Mouse (Mus musculus) stomach, postnatal 0 days (tissue): ENCODE results near the gene C530008M17Rik. TPM values are rescaled to one million over a fixed set of nuclear protein-coding genes. Genes with fewer than 3 reads are reported as not detected.
A peak's percentile ranks its signal among the peaks of the same experiment; 100 is the strongest.

ENCODE experiments used
- ATAC-seq: fragments of 200-750 bp; cut with Nextera tagmentation; 2 replicates; pipeline ENCODE4 v1.8.0; 2017; ENCODE audit not compliant: low FRiP score, low TSS enrichment
- DNase-seq: peaks from one replicate; pipeline ENCODE4 v3.0.0-alpha.2; 2016; ENCODE audit warnings: low spot score
- H3K27ac ChIP-seq: fragments of 300-500 bp; sonication (generic); replicated peaks from 2 replicates; pipeline ENCODE4 v1.5.1; 2014; ENCODE audit warnings: mild to moderate bottlenecking, control low read depth
- H3K27me3 ChIP-seq: fragments of 300-500 bp; sonication (generic); 2 replicates; pipeline ENCODE4 v1.6.1; 2014; ENCODE audit warnings: low read length; ENCODE audit not compliant: control insufficient read depth, insufficient read depth
- H3K36me3 ChIP-seq: fragments of 300-500 bp; sonication (generic); 2 replicates; pipeline ENCODE4 v1.6.1; 2014; ENCODE audit warnings: low read length, mixed read lengths; ENCODE audit not compliant: control insufficient read depth, insufficient read depth
- H3K4me1 ChIP-seq: fragments of 300-500 bp; sonication (generic); replicated peaks from 2 replicates; pipeline ENCODE4 v1.6.1; 2014; ENCODE audit warnings: antibody characterized with exemption; ENCODE audit not compliant: control insufficient read depth, insufficient read depth
- H3K4me2 ChIP-seq: fragments of 300-500 bp; sonication (generic); replicated peaks from 2 replicates; pipeline ENCODE4 v1.6.1; 2014; ENCODE audit warnings: low read depth, mild to moderate bottlenecking, control low read depth, moderate library complexity
- H3K4me3 ChIP-seq: fragments of 300-500 bp; sonication (generic); 2 replicates; pipeline ENCODE4 v1.5.1; 2014; ENCODE audit warnings: low read depth, low read length, control low read depth
- H3K9ac ChIP-seq: fragments of 300-500 bp; sonication (generic); 2 replicates; pipeline ENCODE4 v1.6.1; 2014; ENCODE audit warnings: mild to moderate bottlenecking, low read length, control low read depth, mixed read lengths
- H3K9me3 ChIP-seq: fragments of 300-500 bp; sonication (generic); 2 replicates; pipeline ENCODE4 v1.6.1; 2016; ENCODE audit warnings: low read length; ENCODE audit not compliant: control insufficient read depth
- CTCF ChIP-seq: IDR thresholded peaks from 2 replicates; pipeline ENCODE4 v1.5.1; 2016; ENCODE audit warnings: antibody characterized with exemption, low read depth, mild to moderate bottlenecking, moderate library complexity
- EP300 ChIP-seq: optimal IDR thresholded peaks from 2 replicates; pipeline ENCODE3; 2016; ENCODE audit warnings: antibody characterized with exemption
- WGBS: fragments of 180-500 bp; shearing (Covaris S2); extraction: QIAGEN DNeasy Blood & Tissue Kit; methylation state at CpG from one replicate; pipeline ENCODE4 v1.1.7; 2014; 5-methylcytosine and 5-hydroxymethylcytosine counted together
- polyA plus RNA-seq: library from polyadenylated mRNA; unstranded; fragments of >200 nt; fragmentation: Nextera tagmentation; extraction: Ambion mirVana; gene quantifications from 2 replicates; pipeline ENCODE4 v1.2.1, GENCODE M21; 2015

The C530008M17Rik gene
- polyA plus RNA-seq, 1 experiment from 2014 or later: 3.6 TPM

- Histone ChIP-seq H3K27ac (no peak overlapping the region), H3K4me1 (no peaks in the 10 kb centered on the region), H3K9ac (no peak overlapping the region), H3K4me2 (no peak overlapping the region), H3K36me3 (no peaks in the 10 kb centered on the region), H3K4me3 (no peak overlapping the region), H3K9me3 (no peaks in the 10 kb centered on the region), H3K27me3 (no peaks in the 10 kb centered on the region)
- whole genome bisulfite sequencing: 77% methylated on average over 2 of the region's 2 CpGs
- ATAC-seq: peak; percentile 63
- peak; percentile 52 for DNase-seq
- TF ChIP-seq EP300: no peak
- TF ChIP-seq CTCF: no peak
These were observed 185.5 kb downstream of the C530008M17Rik start for GRCm38 (mm10) chr5:76841859-76842258.

GRCm38 (mm10) chr5:76843448-76843847, 187.1 kb downstream of the C530008M17Rik start:
- Histone ChIP-seq H3K27ac (no peak overlapping the region), H3K9me3 (no peaks in the 10 kb centered on the region), H3K27me3 (no peaks in the 10 kb centered on the region), H3K9ac (no peak overlapping the region), H3K4me3 (no peak overlapping the region), H3K36me3 (no peaks in the 10 kb centered on the region), H3K4me1 (no peaks in the 10 kb centered on the region), H3K4me2 (no peak overlapping the region)
- DNase-seq: peak; percentile 81
- TF ChIP-seq CTCF (peak; percentile 94), EP300 (no peak)
- peak; percentile 39; the same call in 1 of the 2 replicates for ATAC-seq
- 9% methylated on average over 4 of the region's 4 CpGs for WGBS

- H3K27me3 ChIP-seq: no peaks in the 10 kb centered on the region
- ATAC-seq (peak; percentile 66), DNase-seq (peak; percentile 44)
- WGBS: 71% methylated on average over 9 of the region's 9 CpGs
- TF ChIP-seq CTCF: no peak
- no peak for TF ChIP-seq EP300
- H3K4me2 ChIP-seq: no peak overlapping the region
- no peak overlapping the region for H3K27ac ChIP-seq
- H3K4me3 ChIP-seq: no peak overlapping the region
- H3K9me3 ChIP-seq: no peaks in the 10 kb centered on the region
- H3K4me1 ChIP-seq: no peaks in the 10 kb centered on the region
- no peaks in the 10 kb centered on the region for H3K36me3 ChIP-seq
- no peak overlapping the region for H3K9ac ChIP-seq
These were observed 187.6 kb downstream of the C530008M17Rik start for GRCm38 (mm10) chr5:76843851-76844419.

GRCm38 (mm10) chr5:76844618-76845186, 188.4 kb downstream of the C530008M17Rik start:
- Histone ChIP-seq H3K4me2 (no peak overlapping the region), H3K4me3 (no peak overlapping the region), H3K4me1 (no peaks in the 10 kb centered on the region), H3K36me3 (no peaks in the 10 kb centered on the region), H3K27ac (no peak overlapping the region), H3K27me3 (no peaks in the 10 kb centered on the region), H3K9ac (no peak overlapping the region), H3K9me3 (no peaks in the 10 kb centered on the region)
- ATAC-seq: no peak
- no peak for TF ChIP-seq CTCF
- TF ChIP-seq EP300: no peak
- 57% methylated on average over 14 of the region's 14 CpGs for WGBS
- DNase-seq: no peak

- H3K36me3 ChIP-seq: no peaks in the 10 kb centered on the region
- H3K9me3 ChIP-seq: no peaks in the 10 kb centered on the region
- 81% methylated on average over 6 of the region's 6 CpGs for WGBS
- H3K27me3 ChIP-seq: no peaks in the 10 kb centered on the region
- DNase-seq (no peak), ATAC-seq (no peak)
- no peaks in the 10 kb centered on the region for H3K4me1 ChIP-seq
- TF ChIP-seq EP300 (no peak), CTCF (no peak)
- H3K9ac ChIP-seq: no peak overlapping the region
- no peak overlapping the region for H3K27ac ChIP-seq
- H3K4me2 ChIP-seq: no peak overlapping the region
- H3K4me3 ChIP-seq: no peak overlapping the region
These were observed 190.8 kb downstream of the C530008M17Rik start for GRCm38 (mm10) chr5:76847106-76847505.

GRCm38 (mm10) chr5:76851316-76851715, 195.0 kb downstream of the C530008M17Rik start:
- Histone ChIP-seq H3K9ac (no peak overlapping the region), H3K4me3 (no peak overlapping the region), H3K9me3 (no peaks in the 10 kb centered on the region), H3K4me1 (no peaks in the 10 kb centered on the region), H3K27ac (no peak overlapping the region), H3K4me2 (no peak overlapping the region), H3K36me3 (no peaks in the 10 kb centered on the region), H3K27me3 (no peaks in the 10 kb centered on the region)
- DNase-seq: no peak
- WGBS: 58% methylated on average over 4 of the region's 4 CpGs
- TF ChIP-seq CTCF (no peak), EP300 (no peak)
- ATAC-seq: no peak
